Mouse (Mus musculus) lung, postnatal 0 days (tissue): ENCODE data around the gene Rex1bd.

Experiments used
- CTCF ChIP-seq: IDR thresholded peaks from 2 replicates; pipeline ENCODE4 v1.5.1; 2016; ENCODE audit warnings: antibody characterized with exemption, mild to moderate bottlenecking
- EP300 ChIP-seq: IDR thresholded peaks from 2 replicates; pipeline ENCODE4 v1.6.1; 2016; ENCODE audit warnings: antibody characterized with exemption, mild to moderate bottlenecking, control low read depth

- TF ChIP-seq CTCF (no peak), EP300 (no peak)
These were observed 23.2 kb upstream of the Rex1bd start for GRCm38 (mm10) chr8:70529741-70530161.
